Mouse (Mus musculus) spleen, adult 18-20 months (tissue): Measurements from ENCODE around the gene Hdac7.

Source experiments
- DNase-seq, 2 experiments: peaks; one replicate each; pipeline ENCODE4 v3.0.0; 2022; ENCODE audit warnings: mixed read lengths in 2 of 2

Gene Hdac7

GRCm38 (mm10) chr15:97766194-97766593 lies 78.1 kb downstream of the Hdac7 start:
- no peak for DNase-seq

- no peak for DNase-seq
Measured at GRCm38 (mm10) chr15:97765090-97765794, 79.1 kb downstream of the Hdac7 start.

GRCm38 (mm10) chr15:97764532-97764931 lies 79.8 kb downstream of the Hdac7 start:
- DNase-seq, result no peak

GRCm38 (mm10) chr15:97763256-97764049 lies 80.8 kb downstream of the Hdac7 start:
- no peak for DNase-seq

GRCm38 (mm10) chr15:97762733-97763132 lies 81.6 kb downstream of the Hdac7 start:
- no peak for DNase-seq

- no peak for DNase-seq
Measured at GRCm38 (mm10) chr15:97761438-97761837, 82.9 kb downstream of the Hdac7 start.

GRCm38 (mm10) chr15:97760952-97761351 lies 83.3 kb downstream of the Hdac7 start:
- no peak for DNase-seq

- no peak for DNase-seq
Measured at GRCm38 (mm10) chr15:97760006-97760405, 84.3 kb downstream of the Hdac7 start.

GRCm38 (mm10) chr15:97755361-97755760 lies 88.9 kb downstream of the Hdac7 start:
- no peak for DNase-seq

- no peak for DNase-seq
Measured at GRCm38 (mm10) chr15:97754476-97754875, 89.8 kb downstream of the Hdac7 start.

GRCm38 (mm10) chr15:97752491-97752890 lies 91.8 kb downstream of the Hdac7 start:
- no peak for DNase-seq

- DNase-seq, result peak in 1 of 2 experiments; percentile 49
Measured at GRCm38 (mm10) chr15:97751676-97752075, 92.6 kb downstream of the Hdac7 start.

- DNase-seq, result peak; percentile 45 to 50
Measured at GRCm38 (mm10) chr15:97750697-97751096, 93.6 kb downstream of the Hdac7 start.

GRCm38 (mm10) chr15:97749841-97750240 lies 94.5 kb downstream of the Hdac7 start:
- no peak for DNase-seq

GRCm38 (mm10) chr15:97749397-97749796 lies 94.9 kb downstream of the Hdac7 start:
- DNase-seq, result no peak

- DNase-seq, result no peak
Measured at GRCm38 (mm10) chr15:97748964-97749363, 95.3 kb downstream of the Hdac7 start.

- no peak for DNase-seq
Measured at GRCm38 (mm10) chr15:97748309-97748708, 96.0 kb downstream of the Hdac7 start.

- DNase-seq, result no peak
Measured at GRCm38 (mm10) chr15:97747486-97747885, 96.8 kb downstream of the Hdac7 start.

- no peak for DNase-seq
Measured at GRCm38 (mm10) chr15:97746748-97747147, 97.6 kb downstream of the Hdac7 start.

GRCm38 (mm10) chr15:97746278-97746677 lies 98.0 kb downstream of the Hdac7 start:
- no peak for DNase-seq

- DNase-seq, result no peak
Measured at GRCm38 (mm10) chr15:97745331-97745730, 99.0 kb downstream of the Hdac7 start.

GRCm38 (mm10) chr15:97744930-97745329 lies 99.4 kb downstream of the Hdac7 start:
- peak; percentile 44 to 48 for DNase-seq

- DNase-seq, result no peak
Measured at GRCm38 (mm10) chr15:97743961-97744525, 100.3 kb downstream of the Hdac7 start.

- DNase-seq, result no peak
Measured at GRCm38 (mm10) chr15:97743210-97743609, 101.1 kb downstream of the Hdac7 start.
